Mouse (Mus musculus) midbrain, embryonic 12.5 days (tissue): ENCODE measurements around the gene Blzf1. TPM values are rescaled to one million over a fixed set of nuclear protein-coding genes. Genes with fewer than 3 reads are reported as not detected.

ENCODE experiments used
- ATAC-seq: fragments of 200-750 bp; cut with Nextera tagmentation; 2 replicates; pipeline ENCODE4 v1.8.0; 2017; ENCODE audit warnings: low read depth, moderate TSS enrichment, moderate library complexity; ENCODE audit not compliant: low FRiP score
- H3K27ac ChIP-seq: fragments of 300-500 bp; sonication (generic); replicated peaks from 2 replicates; pipeline ENCODE4 v1.5.1; 2016; ENCODE audit warnings: mild to moderate bottlenecking
- H3K27me3 ChIP-seq: fragments of 300-500 bp; sonication (generic); 2 replicates; pipeline ENCODE4 v1.6.1; 2016; ENCODE audit warnings: mild to moderate bottlenecking
- H3K36me3 ChIP-seq: fragments of 300-500 bp; sonication (generic); 2 replicates; pipeline ENCODE4 v1.6.1; 2016
- H3K4me1 ChIP-seq: fragments of 300-500 bp; sonication (generic); 2 replicates; pipeline ENCODE4 v1.6.1; 2016
- H3K4me2 ChIP-seq: fragments of 300-500 bp; sonication (generic); replicated peaks from 2 replicates; pipeline ENCODE4 v1.6.1; 2016; ENCODE audit warnings: mild to moderate bottlenecking, moderate library complexity
- H3K4me3 ChIP-seq: fragments of 300-500 bp; sonication (generic); 2 replicates; pipeline ENCODE4 v1.5.1; 2016; ENCODE audit warnings: mild to moderate bottlenecking
- H3K9ac ChIP-seq: fragments of 300-500 bp; sonication (generic); replicated peaks from 2 replicates; pipeline ENCODE4 v1.6.1; 2016; ENCODE audit warnings: mild to moderate bottlenecking, moderate library complexity
- H3K9me3 ChIP-seq: fragments of 300-500 bp; sonication (generic); 2 replicates; pipeline ENCODE4 v1.6.1; 2016; ENCODE audit warnings: mild to moderate bottlenecking
- WGBS: fragments of 180-500 bp; shearing (Covaris S2); methylation state at CpG from one replicate; pipeline ENCODE4 v1.1.7; 2016; 5-methylcytosine and 5-hydroxymethylcytosine counted together
- polyA plus RNA-seq: library from polyadenylated mRNA; unstranded; fragments of >200 nt; fragmentation: Nextera tagmentation; extraction: Ambion mirVana; gene quantifications from 2 replicates; pipeline ENCODE4 v1.2.1, GENCODE M21; 2016

The Blzf1 gene
- polyA plus RNA-seq, 1 experiment from 2014 or later, result 28.9 TPM

- peaks cover 5% of the 10 kb centered on the region; the same call in 1 of the 2 replicates for H3K4me1 ChIP-seq
- H3K36me3 ChIP-seq, result no peaks in the 10 kb centered on the region
- H3K4me2 ChIP-seq, result no peak overlapping the region
- H3K9ac ChIP-seq, result no peak overlapping the region
- no peaks in the 10 kb centered on the region for H3K27me3 ChIP-seq
- H3K9me3 ChIP-seq, result no peaks in the 10 kb centered on the region
- H3K4me3 ChIP-seq, result no peak overlapping the region
- H3K27ac ChIP-seq, result no peak overlapping the region
- 70% methylated on average over 5 of the region's 5 CpGs for WGBS
- no peak for ATAC-seq
These were observed 13.4 kb upstream of the Blzf1 start for GRCm38 (mm10) chr1:164320731-164321130.

- Histone ChIP-seq H3K27ac (no peak overlapping the region), H3K4me2 (no peak overlapping the region), H3K9me3 (no peaks in the 10 kb centered on the region), H3K4me3 (no peak overlapping the region), H3K36me3 (no peaks in the 10 kb centered on the region), H3K27me3 (no peaks in the 10 kb centered on the region), H3K4me1 (peaks cover 5% of the 10 kb centered on the region; the same call in 1 of the 2 replicates), H3K9ac (no peak overlapping the region)
- WGBS, result 78% methylated on average over 14 of the region's 14 CpGs
- ATAC-seq, result no peak
These were observed 12.4 kb upstream of the Blzf1 start for GRCm38 (mm10) chr1:164319542-164320140.

GRCm38 (mm10) chr1:164318474-164318873 lies 11.2 kb upstream of the Blzf1 start:
- WGBS, result 92% methylated on average over 5 of the region's 5 CpGs
- H3K9me3 ChIP-seq, result no peaks in the 10 kb centered on the region
- ATAC-seq, result no peak
- 0 out of 2 replicates have a peak, but pooled peaks cover 4% of the 10 kb centered on the region for H3K36me3 ChIP-seq
- peaks cover 5% of the 10 kb centered on the region; the same call in 1 of the 2 replicates for H3K4me1 ChIP-seq
- no peak overlapping the region for H3K27ac ChIP-seq
- H3K4me2 ChIP-seq, result no peak overlapping the region
- H3K27me3 ChIP-seq, result no peaks in the 10 kb centered on the region
- no peak overlapping the region for H3K4me3 ChIP-seq
- no peak overlapping the region for H3K9ac ChIP-seq

- Histone ChIP-seq H3K4me3 (no peak overlapping the region), H3K27ac (no peak overlapping the region), H3K4me2 (no peak overlapping the region), H3K27me3 (no peaks in the 10 kb centered on the region), H3K9ac (no peak overlapping the region), H3K4me1 (peaks cover 5% of the 10 kb centered on the region; the same call in 1 of the 2 replicates), H3K36me3 (0 out of 2 replicates have a peak, but pooled peaks cover 8% of the 10 kb centered on the region), H3K9me3 (no peaks in the 10 kb centered on the region)
- ATAC-seq, result no peak
- WGBS, result 88% methylated on average over 9 of the region's 9 CpGs
These were observed 10.0 kb upstream of the Blzf1 start for GRCm38 (mm10) chr1:164317261-164317660.

GRCm38 (mm10) chr1:164316697-164317096 lies 9.4 kb upstream of the Blzf1 start:
- no peak overlapping the region for H3K27ac ChIP-seq
- 35% methylated on average over 3 of the region's 3 CpGs for WGBS
- 0 out of 2 replicates have a peak, but pooled peaks cover 10% of the 10 kb centered on the region for H3K36me3 ChIP-seq
- no peaks in the 10 kb centered on the region for H3K9me3 ChIP-seq
- no peak overlapping the region for H3K4me3 ChIP-seq
- H3K4me1 ChIP-seq, result no peaks in the 10 kb centered on the region
- ATAC-seq, result peak; percentile 63; the same call in 1 of the 2 replicates
- H3K4me2 ChIP-seq, result no peak overlapping the region
- no peaks in the 10 kb centered on the region for H3K27me3 ChIP-seq
- no peak overlapping the region for H3K9ac ChIP-seq

- Histone ChIP-seq H3K4me2 (no peak overlapping the region), H3K27me3 (no peaks in the 10 kb centered on the region), H3K27ac (no peak overlapping the region), H3K4me3 (no peak overlapping the region), H3K9me3 (no peaks in the 10 kb centered on the region), H3K4me1 (no peaks in the 10 kb centered on the region), H3K9ac (no peak overlapping the region), H3K36me3 (0 out of 2 replicates have a peak, but pooled peaks cover 10% of the 10 kb centered on the region)
- 73% methylated on average over 8 of the region's 8 CpGs for WGBS
- ATAC-seq, result no peak
These were observed 8.0 kb upstream of the Blzf1 start for GRCm38 (mm10) chr1:164315266-164315665.

- 91% methylated on average over 5 of the region's 5 CpGs for WGBS
- no peak for ATAC-seq
- Histone ChIP-seq H3K36me3 (0 out of 2 replicates have a peak, but pooled peaks cover 10% of the 10 kb centered on the region), H3K9ac (no peak overlapping the region), H3K4me1 (no peaks in the 10 kb centered on the region), H3K4me3 (no peak overlapping the region), H3K27me3 (no peaks in the 10 kb centered on the region), H3K4me2 (no peak overlapping the region), H3K9me3 (no peaks in the 10 kb centered on the region), H3K27ac (no peak overlapping the region)
These were observed 6.8 kb upstream of the Blzf1 start for GRCm38 (mm10) chr1:164314085-164314484.

GRCm38 (mm10) chr1:164307922-164308321 lies 633 bp upstream of the Blzf1 start:
- peak overlapping the region; percentile 72 for H3K4me3 ChIP-seq
- H3K27me3 ChIP-seq, result no peaks in the 10 kb centered on the region
- ATAC-seq, result peak; percentile 20
- H3K27ac ChIP-seq, result peak overlapping the region; percentile 35; the same call in 1 of the 2 replicates
- WGBS, result 14% methylated on average over 10 of the region's 10 CpGs
- H3K9ac ChIP-seq, result peak overlapping the region; percentile 61
- peak overlapping the region; percentile 72 for H3K4me2 ChIP-seq
- H3K36me3 ChIP-seq, result 0 out of 2 replicates have a peak, but pooled peaks cover 5% of the 10 kb centered on the region
- peaks cover 12% of the 10 kb centered on the region for H3K4me1 ChIP-seq
- H3K9me3 ChIP-seq, result no peaks in the 10 kb centered on the region

GRCm38 (mm10) chr1:164303821-164304220 lies 3.5 kb downstream of the Blzf1 start, which contains the start of gene Nme7:
TSS of gene Nme7 (plus strand) at chr1:164304121.
- Histone ChIP-seq H3K9me3 (no peaks in the 10 kb centered on the region), H3K9ac (no peak within 1 kb of the TSS), H3K36me3 (peaks cover 34% of the 10 kb centered on the region), H3K27me3 (no peaks in the 10 kb centered on the region), H3K4me1 (peaks cover 12% of the 10 kb centered on the region), H3K4me3 (no peak within 1 kb of the TSS), H3K4me2 (no peak within 1 kb of the TSS), H3K27ac (no peak within 1 kb of the TSS)
- ATAC-seq, result no peak
- 91% methylated on average over 5 of the region's 5 CpGs for WGBS

- H3K4me1 ChIP-seq, result peaks cover 4% of the 10 kb centered on the region; the same call in 1 of the 2 replicates
- no peaks in the 10 kb centered on the region for H3K27me3 ChIP-seq
- peaks cover 51% of the 10 kb centered on the region for H3K36me3 ChIP-seq
- no peak for ATAC-seq
- H3K4me2 ChIP-seq, result no peak overlapping the region
- no peaks in the 10 kb centered on the region for H3K9me3 ChIP-seq
- WGBS, result 92% methylated on average over 4 of the region's 4 CpGs
- H3K27ac ChIP-seq, result no peak overlapping the region
- H3K4me3 ChIP-seq, result no peak overlapping the region
- no peak overlapping the region for H3K9ac ChIP-seq
These were observed 5.3 kb downstream of the Blzf1 start for GRCm38 (mm10) chr1:164301949-164302348.

- Histone ChIP-seq H3K27ac (no peak overlapping the region), H3K36me3 (peaks cover 79% of the 10 kb centered on the region), H3K4me3 (no peak overlapping the region), H3K9ac (no peak overlapping the region), H3K4me1 (no peaks in the 10 kb centered on the region), H3K4me2 (no peak overlapping the region), H3K9me3 (no peaks in the 10 kb centered on the region), H3K27me3 (no peaks in the 10 kb centered on the region)
- no peak for ATAC-seq
- 94% methylated on average over 4 of the region's 5 CpGs for WGBS
These were observed 10.8 kb downstream of the Blzf1 start for GRCm38 (mm10) chr1:164296473-164296872.

- Histone ChIP-seq H3K4me1 (no peaks in the 10 kb centered on the region), H3K27me3 (no peaks in the 10 kb centered on the region), H3K27ac (no peak overlapping the region), H3K9ac (no peak overlapping the region), H3K9me3 (no peaks in the 10 kb centered on the region), H3K4me3 (no peak overlapping the region), H3K36me3 (peaks cover 68% of the 10 kb centered on the region), H3K4me2 (no peak overlapping the region)
- ATAC-seq, result no peak
- 96% methylated on average over 6 of the region's 6 CpGs for WGBS
These were observed 13.2 kb downstream of the Blzf1 start for GRCm38 (mm10) chr1:164294071-164294470.
